Mouse (Mus musculus) heart, embryonic 13.5 days (tissue): ENCODE measurements around the gene Smap1. TPM values are rescaled to one million over a fixed set of nuclear protein-coding genes. Genes with fewer than 3 reads are reported as not detected.
"Not testable (repeated sequence)": the region's sequence is repeated elsewhere in the genome, so short reads cannot be mapped to it uniquely, and the experiment has no call there.

Experiments
- ATAC-seq: fragments of 200-750 bp; cut with Nextera tagmentation; 2 replicates; pipeline ENCODE4 v1.8.0; 2017; ENCODE audit warnings: moderate TSS enrichment; ENCODE audit not compliant: insufficient number of reproducible peaks, low FRiP score, low TSS enrichment; ENCODE audit errors: extremely low read depth
- H3K27ac ChIP-seq: fragments of 300-500 bp; sonication (generic); replicated peaks from 2 replicates; pipeline ENCODE4 v1.5.1; 2015; ENCODE audit warnings: moderate library complexity, mild to moderate bottlenecking, inconsistent platforms
- H3K27me3 ChIP-seq: fragments of 300-500 bp; sonication (generic); replicated peaks from 2 replicates; pipeline ENCODE4 v1.6.1; 2015; ENCODE audit warnings: mild to moderate bottlenecking, inconsistent platforms
- H3K36me3 ChIP-seq: fragments of 300-500 bp; sonication (generic); 2 replicates; pipeline ENCODE4 v1.6.1; 2015; ENCODE audit warnings: mild to moderate bottlenecking, inconsistent platforms
- H3K4me1 ChIP-seq: fragments of 300-500 bp; sonication (generic); 2 replicates; pipeline ENCODE4 v1.6.1; 2015; ENCODE audit warnings: inconsistent platforms
- H3K4me2 ChIP-seq: fragments of 300-500 bp; sonication (generic); 2 replicates; pipeline ENCODE4 v1.6.1; 2015; ENCODE audit warnings: inconsistent platforms, mild to moderate bottlenecking, moderate library complexity
- H3K4me3 ChIP-seq: fragments of 300-500 bp; sonication (generic); 2 replicates; pipeline ENCODE4 v1.5.1; 2015; ENCODE audit warnings: moderate library complexity, mild to moderate bottlenecking, inconsistent platforms
- H3K9ac ChIP-seq: fragments of 300-500 bp; sonication (generic); 2 replicates; pipeline ENCODE4 v1.6.1; 2015; ENCODE audit warnings: inconsistent platforms, mild to moderate bottlenecking, moderate library complexity
- H3K9me3 ChIP-seq: fragments of 300-500 bp; sonication (generic); 2 replicates; pipeline ENCODE4 v1.6.1; 2016; ENCODE audit warnings: inconsistent platforms
- WGBS: fragments of 180-500 bp; shearing (Covaris S2); methylation state at CpG from one replicate; pipeline ENCODE4 v1.1.7; 2015; ENCODE audit warnings: mixed read lengths; 5-methylcytosine and 5-hydroxymethylcytosine counted together
- polyA plus RNA-seq: library from polyadenylated mRNA; unstranded; fragments of >200 nt; fragmentation: Nextera tagmentation; extraction: Ambion mirVana; gene quantifications from 2 replicates; pipeline ENCODE4 v1.2.1, GENCODE M21; 2015

Smap1 gene
- 30.1 and 35.3 TPM in 2 replicates for polyA plus RNA-seq

DNA sequence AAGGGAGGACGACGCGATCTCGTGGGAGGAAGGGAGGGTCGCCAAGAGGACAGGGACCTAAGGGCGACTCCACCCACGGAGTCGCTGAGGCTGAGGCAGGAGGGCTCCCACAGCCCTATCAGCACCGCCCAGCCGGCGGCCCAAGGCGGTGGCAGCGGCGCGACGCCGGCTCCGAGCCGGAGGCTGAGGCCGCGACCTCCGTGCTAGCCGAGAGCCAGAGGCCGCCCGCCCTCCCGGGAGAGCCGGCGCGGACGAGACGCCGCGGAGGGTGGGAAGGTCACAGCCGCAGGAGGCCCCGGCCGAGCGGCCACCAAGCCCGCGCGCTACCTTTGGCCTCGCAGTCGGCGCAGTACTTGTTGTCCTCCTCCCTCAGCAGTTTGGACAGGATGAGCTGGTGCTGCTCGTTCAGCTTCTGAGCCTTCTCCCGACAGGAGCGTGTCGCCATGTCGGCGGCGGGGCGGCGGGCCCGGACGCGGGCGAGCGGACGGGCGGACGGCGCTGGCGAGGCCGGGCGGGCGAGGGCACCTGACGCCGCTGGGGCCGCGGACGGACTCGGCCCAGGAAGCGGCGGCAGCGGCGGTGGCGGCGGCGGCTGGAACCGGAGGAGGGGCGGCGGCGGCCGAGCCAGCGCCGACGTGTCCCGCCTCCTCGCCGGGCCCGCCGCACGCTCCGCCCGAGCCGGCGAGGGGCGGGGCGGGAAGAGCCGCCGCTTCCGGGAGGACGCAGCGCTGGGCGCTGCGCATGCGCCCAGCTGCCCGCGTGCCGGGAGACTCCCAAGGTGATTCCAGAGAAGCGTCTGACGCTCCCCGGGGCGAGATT lies at the start of gene Smap1:
Gene Smap1, minus strand, starts transcription at position 607 of the 819 bp plus-strand sequence.
- H3K36me3 ChIP-seq = no peaks in the 10 kb centered on the region
- peak within 1 kb of the TSS; percentile 97 for H3K4me3 ChIP-seq
- peaks cover 39% of the 10 kb centered on the region for H3K4me1 ChIP-seq
- peak; percentile 80 for ATAC-seq
- peaks cover 14% of the 10 kb centered on the region for H3K9me3 ChIP-seq
- peak within 1 kb of the TSS; percentile 99 for H3K27ac ChIP-seq
- peak within 1 kb of the TSS; percentile 78 for H3K4me2 ChIP-seq
- H3K27me3 ChIP-seq = no peaks in the 10 kb centered on the region
- under 1% methylated on average over 94 of the region's 113 CpGs for WGBS
- H3K9ac ChIP-seq = peak within 1 kb of the TSS; percentile 98

DNA sequence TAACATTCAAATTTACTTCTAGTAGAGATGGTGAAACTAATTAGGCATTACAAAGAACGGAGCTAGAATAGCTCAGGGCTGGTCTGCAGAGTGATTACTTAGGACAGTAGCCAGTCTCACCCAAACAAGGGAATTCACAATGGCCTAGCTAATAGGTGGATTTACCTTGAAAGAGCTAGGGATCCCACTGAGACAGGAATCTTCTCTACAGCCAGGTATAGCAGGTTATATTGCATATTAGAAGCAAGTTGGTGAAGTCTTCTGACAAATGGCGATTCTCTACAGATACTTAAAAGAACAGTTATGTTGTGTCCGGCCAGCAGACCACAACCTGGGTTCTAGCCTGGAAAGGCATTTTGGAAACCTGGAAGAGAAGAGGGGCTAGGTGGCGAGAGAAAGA lies 49.0 kb upstream of the Smap1 start:
- not testable (repeated sequence) for H3K36me3 ChIP-seq, ATAC-seq, H3K27ac ChIP-seq, H3K4me2 ChIP-seq, H3K4me1 ChIP-seq, H3K9ac ChIP-seq, H3K4me3 ChIP-seq, H3K27me3 ChIP-seq, H3K9me3 ChIP-seq
- WGBS = 76% methylated on average over 4 of the region's 4 CpGs

DNA sequence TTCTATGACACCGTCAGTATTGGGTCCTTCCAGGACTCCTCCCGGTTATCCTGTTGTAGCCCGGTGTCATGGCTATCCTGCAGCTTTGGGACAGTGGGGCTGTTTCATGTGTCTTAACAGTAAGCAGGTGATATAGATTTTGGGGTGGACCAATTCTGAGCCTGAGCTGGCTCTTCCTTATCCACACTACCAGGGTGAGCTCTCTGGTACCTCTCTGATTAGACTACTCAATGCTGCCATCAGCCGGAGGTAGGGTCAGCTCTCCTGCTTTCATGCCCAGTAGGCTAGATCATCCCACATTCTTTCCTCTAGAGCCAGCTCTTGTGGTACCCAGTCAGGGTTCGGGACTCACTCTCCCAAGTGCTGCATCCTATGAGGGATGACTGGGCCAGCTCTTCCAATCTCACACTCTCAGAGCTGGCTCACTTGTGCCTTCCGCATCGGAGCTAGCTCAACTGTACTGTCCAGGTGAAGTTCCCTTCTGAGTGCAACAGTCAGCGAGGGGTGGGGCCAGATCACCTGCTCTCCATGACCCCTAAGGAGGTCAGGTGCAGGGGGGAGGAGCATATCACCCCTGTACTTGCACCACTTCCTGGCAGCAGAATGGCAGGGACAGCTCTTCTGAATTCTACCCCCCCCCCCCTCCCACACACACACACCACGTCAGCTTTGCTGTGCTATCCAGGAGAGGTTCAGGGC lies 46.1 kb upstream of the Smap1 start:
- peaks cover 9% of the 10 kb centered on the region for H3K4me1 ChIP-seq
- 81% methylated on average over 9 of the region's 9 CpGs for WGBS
- no peak for ATAC-seq
- no peak overlapping the region for H3K9ac ChIP-seq
- H3K4me2 ChIP-seq = no peak overlapping the region
- no peaks in the 10 kb centered on the region for H3K27me3 ChIP-seq
- H3K4me3 ChIP-seq = no peak overlapping the region
- H3K27ac ChIP-seq = no peak overlapping the region
- no peaks in the 10 kb centered on the region for H3K36me3 ChIP-seq
- no peaks in the 10 kb centered on the region for H3K9me3 ChIP-seq

DNA sequence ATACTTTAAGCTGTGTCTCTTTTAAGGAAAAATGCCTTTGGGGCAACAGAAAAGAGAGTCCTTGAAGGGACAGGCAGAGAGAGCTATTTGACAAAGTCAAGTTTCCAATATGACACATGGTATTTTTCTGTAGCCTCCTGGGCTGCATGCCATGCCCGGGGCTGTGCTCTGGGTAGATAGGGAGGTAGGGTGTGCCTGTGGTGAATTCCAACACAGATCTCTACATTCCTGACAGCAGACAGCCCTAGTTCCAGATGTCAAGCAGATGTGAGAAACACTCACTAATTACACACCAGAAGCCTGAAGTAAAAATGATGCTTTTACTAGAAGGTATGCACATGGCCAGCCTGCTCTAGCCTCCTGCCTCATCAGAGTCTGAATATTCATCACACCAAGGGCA lies 44.1 kb upstream of the Smap1 start:
- Histone ChIP-seq H3K4me1 (peaks cover 9% of the 10 kb centered on the region), H3K9me3 (no peaks in the 10 kb centered on the region)
- no peak for ATAC-seq

DNA sequence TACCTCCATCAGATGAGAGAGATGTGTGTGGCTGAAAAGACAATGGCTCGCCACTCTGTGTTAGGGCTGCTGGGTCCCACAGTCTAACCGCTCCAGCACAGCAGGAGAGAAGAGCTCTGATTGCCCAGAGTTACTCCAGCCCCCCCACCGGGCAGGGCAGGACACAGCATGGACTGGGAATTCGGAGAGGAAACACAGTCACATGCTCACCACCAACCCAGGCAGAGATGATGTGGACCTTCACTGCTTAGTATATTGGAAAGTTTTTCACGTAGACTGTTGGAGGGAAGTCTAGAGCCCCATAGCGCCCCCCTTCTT lies 37.3 kb upstream of the Smap1 start:
- Histone ChIP-seq H3K27ac (no peak overlapping the region), H3K9ac (no peak overlapping the region)
- 18% methylated on average over 6 of the region's 6 CpGs for WGBS

More for the DNA sequence above, 44.1 kb upstream of the Smap1 start:
- Histone ChIP-seq H3K9ac (no peak overlapping the region), H3K36me3 (no peaks in the 10 kb centered on the region), H3K27me3 (no peaks in the 10 kb centered on the region), H3K27ac (0 out of 2 replicates have a peak overlapping the region, but pooled peaks have one; percentile 43), H3K4me3 (no peak overlapping the region), H3K4me2 (no peak overlapping the region)
- WGBS = 14% methylated on average over 1 of the region's 1 CpGs

DNA sequence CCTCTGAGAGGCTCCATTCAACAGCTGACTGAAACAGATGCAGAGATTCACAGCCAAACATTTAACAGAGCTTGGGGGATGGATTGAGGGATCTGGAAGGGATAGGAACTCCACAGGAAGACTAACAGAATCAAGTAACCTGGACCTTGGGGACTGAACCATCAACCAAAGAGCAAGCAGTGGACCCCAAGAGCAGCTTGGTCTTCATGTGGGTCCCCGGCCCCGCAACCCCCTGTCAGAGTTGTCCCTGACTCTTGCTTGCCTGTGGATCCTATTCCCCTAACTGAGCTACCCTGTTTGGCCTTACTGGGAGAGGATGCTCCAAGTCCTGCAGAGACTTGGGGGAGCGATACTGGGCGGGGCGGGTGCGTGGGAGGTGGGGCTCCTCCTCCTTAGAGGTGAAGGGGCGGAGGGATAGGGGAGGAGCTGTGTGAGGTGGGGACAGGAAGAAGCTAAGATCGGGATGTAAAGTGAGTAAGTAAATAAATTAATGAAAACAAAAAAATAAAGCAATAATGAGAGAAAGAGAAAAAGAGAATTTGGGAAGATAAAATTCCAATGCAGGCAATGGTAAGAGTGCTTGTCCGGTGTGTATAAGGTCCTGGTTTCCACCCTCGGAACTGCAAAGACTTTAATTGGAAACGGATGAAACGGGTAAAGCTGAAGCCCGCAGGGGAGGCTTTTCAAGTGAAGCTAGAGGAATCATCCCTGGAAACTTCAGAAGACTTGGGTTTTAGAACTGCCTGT lies 36.7 kb upstream of the Smap1 start:
- peak overlapping the region; percentile 63 for H3K4me2 ChIP-seq
- no peak overlapping the region for H3K9ac ChIP-seq
- no peaks in the 10 kb centered on the region for H3K4me1 ChIP-seq
- H3K9me3 ChIP-seq = no peaks in the 10 kb centered on the region
- H3K27me3 ChIP-seq = no peaks in the 10 kb centered on the region
- H3K27ac ChIP-seq = no peak overlapping the region
- 13% methylated on average over 13 of the region's 13 CpGs for WGBS
- no peak for ATAC-seq
- peak overlapping the region; percentile 36 for H3K4me3 ChIP-seq
- no peaks in the 10 kb centered on the region for H3K36me3 ChIP-seq

More for the DNA sequence above, 37.3 kb upstream of the Smap1 start:
- no peaks in the 10 kb centered on the region for H3K27me3 ChIP-seq
- H3K4me1 ChIP-seq = peaks cover under 1% of the 10 kb centered on the region; the same call in 1 of the 2 replicates
- H3K9me3 ChIP-seq = no peaks in the 10 kb centered on the region
- ATAC-seq = no peak
- H3K36me3 ChIP-seq = no peaks in the 10 kb centered on the region
- H3K4me2 ChIP-seq = peak overlapping the region; percentile 63
- H3K4me3 ChIP-seq = peak overlapping the region; percentile 36

DNA sequence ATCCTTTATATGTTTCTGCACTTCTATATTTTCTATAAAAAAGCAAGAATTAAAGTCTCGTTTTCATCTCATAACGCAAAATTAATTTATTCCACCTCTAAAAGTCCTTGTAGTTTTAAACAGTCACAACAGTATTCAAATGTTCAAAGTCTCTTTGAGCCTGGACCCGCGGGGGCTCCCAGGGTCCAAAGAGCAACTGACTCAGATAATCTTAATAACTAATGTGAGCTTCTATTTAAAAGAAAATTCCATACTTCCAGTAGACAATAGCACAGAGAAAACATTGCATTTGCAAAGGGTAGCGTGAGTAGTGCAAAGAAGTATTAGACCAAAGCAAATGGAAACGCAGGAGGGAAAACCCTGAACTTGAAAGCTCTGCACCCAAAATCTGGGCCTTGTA lies 36.0 kb upstream of the Smap1 start:
- H3K4me2 ChIP-seq = no peak overlapping the region
- H3K9me3 ChIP-seq = no peaks in the 10 kb centered on the region
- H3K4me1 ChIP-seq = no peaks in the 10 kb centered on the region
- H3K27me3 ChIP-seq = no peaks in the 10 kb centered on the region
- WGBS = 85% methylated on average over 6 of the region's 6 CpGs
- no peak overlapping the region for H3K27ac ChIP-seq
- no peak overlapping the region for H3K4me3 ChIP-seq
- H3K36me3 ChIP-seq = no peaks in the 10 kb centered on the region
- H3K9ac ChIP-seq = no peak overlapping the region
- ATAC-seq = no peak

DNA sequence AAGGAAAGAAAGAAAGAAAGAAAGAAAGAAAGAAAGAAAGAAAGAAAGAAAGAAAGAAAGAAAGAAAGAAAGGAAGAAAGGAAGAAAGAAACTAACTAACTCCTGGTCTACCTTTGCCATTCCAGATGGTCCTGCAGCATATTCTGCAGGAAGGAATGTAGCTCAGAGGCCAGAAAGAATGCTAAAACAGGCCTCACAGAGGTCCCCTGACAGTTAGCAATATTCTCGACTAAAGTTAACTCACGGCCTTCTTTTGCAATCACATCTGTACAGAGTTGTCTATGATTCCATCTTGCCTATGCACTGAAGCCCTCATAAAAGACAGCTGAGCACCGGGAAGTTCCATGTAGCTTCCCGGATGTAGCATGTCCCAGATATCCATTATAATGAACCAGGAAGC lies 33.4 kb upstream of the Smap1 start:
- no peaks in the 10 kb centered on the region for H3K4me1 ChIP-seq
- H3K9ac ChIP-seq = no peak overlapping the region
- no peak overlapping the region for H3K27ac ChIP-seq
- no peak overlapping the region for H3K4me3 ChIP-seq
- H3K36me3 ChIP-seq = no peaks in the 10 kb centered on the region
- no peaks in the 10 kb centered on the region for H3K27me3 ChIP-seq
- ATAC-seq = no peak
- 78% methylated on average over 4 of the region's 4 CpGs for WGBS
- no peak overlapping the region for H3K4me2 ChIP-seq
- no peaks in the 10 kb centered on the region for H3K9me3 ChIP-seq

DNA sequence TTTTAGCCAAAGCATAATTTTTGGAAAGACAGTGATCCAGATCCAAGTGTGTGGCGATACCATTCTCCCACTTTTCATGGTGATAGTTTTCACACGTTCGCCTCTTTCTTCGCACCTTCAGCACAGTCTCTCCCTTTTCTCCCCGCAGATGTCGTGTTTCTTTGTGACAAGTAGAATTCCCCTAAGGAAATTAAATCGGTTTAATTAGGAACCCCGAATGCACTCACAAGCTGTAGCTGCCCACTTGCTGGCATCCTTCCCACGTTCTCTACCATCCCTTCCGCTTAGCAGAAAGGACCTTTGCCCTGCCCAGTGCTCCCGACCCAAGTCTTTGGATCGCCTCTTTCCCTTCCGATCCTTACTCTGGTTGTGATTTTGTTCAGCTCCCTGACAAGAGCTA lies 31.8 kb upstream of the Smap1 start:
- WGBS = 79% methylated on average over 13 of the region's 13 CpGs
- Histone ChIP-seq H3K9ac (no peak overlapping the region), H3K27me3 (no peaks in the 10 kb centered on the region), H3K4me2 (no peak overlapping the region), H3K4me1 (no peaks in the 10 kb centered on the region), H3K36me3 (no peaks in the 10 kb centered on the region), H3K27ac (no peak overlapping the region), H3K4me3 (no peak overlapping the region), H3K9me3 (no peaks in the 10 kb centered on the region)
- no peak for ATAC-seq

DNA sequence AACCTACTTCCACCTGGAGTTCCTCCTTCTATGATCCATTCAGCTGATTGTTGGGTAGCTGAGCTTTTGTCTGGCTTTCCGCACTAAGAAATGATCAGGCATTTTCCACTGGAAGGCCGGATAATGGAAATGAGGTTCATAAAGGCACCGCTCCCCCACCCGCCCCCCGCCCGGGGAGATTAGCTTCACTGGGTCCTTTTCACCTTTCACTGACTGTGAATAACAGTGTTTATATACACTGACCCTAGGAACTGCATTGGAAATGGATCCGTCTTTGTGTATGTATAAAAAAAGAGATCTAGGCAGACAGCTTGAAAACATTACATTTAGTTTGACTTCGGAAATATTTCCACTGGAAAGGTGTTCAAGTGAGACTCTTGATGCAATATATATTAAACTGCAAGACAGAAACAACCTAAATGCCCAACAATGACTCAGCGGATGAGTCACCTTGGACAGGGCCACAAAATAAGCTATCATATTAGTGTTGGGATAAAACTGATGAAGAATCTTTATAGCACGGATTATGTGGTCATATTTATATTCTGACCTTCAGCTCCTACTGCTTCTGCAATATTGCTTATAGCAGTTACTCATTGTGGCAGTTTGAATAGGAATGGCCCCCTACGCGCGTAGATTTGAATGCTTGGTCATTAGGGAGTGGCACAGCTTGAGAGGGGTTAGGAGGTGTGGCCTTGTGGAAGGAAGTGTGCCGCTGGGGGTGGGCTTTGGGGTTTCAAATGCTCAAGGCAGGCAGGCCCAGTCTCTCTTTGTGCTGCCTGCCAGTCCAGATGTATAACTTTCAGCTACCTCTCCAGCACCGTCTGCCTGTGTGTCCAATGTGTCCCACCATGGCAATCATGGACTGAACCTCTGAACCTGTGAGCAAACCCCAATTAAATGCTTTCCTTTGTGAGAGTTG lies 26.9 kb upstream of the Smap1 start:
- WGBS = 82% methylated on average over 15 of the region's 15 CpGs
- no peak for ATAC-seq
- no peak overlapping the region for H3K4me2 ChIP-seq
- no peaks in the 10 kb centered on the region for H3K4me1 ChIP-seq
- H3K27me3 ChIP-seq = no peaks in the 10 kb centered on the region
- H3K27ac ChIP-seq = no peak overlapping the region
- no peaks in the 10 kb centered on the region for H3K9me3 ChIP-seq
- H3K4me3 ChIP-seq = no peak overlapping the region
- H3K9ac ChIP-seq = no peak overlapping the region
- no peaks in the 10 kb centered on the region for H3K36me3 ChIP-seq
